Mouse (Mus musculus) lung, postnatal 0 days (tissue): Measurements from ENCODE around the gene Cyp2s1. TPM values are rescaled to one million over a fixed set of nuclear protein-coding genes. Genes with fewer than 3 reads are reported as not detected.
A peak's percentile ranks its signal among the peaks of the same experiment; 100 is the strongest.

Experiments used
- ATAC-seq: fragments of 200-750 bp; cut with Nextera tagmentation; 2 replicates; pipeline ENCODE4 v1.8.0; 2017; ENCODE audit warnings: moderate library complexity
- DNase-seq: peaks from one replicate; pipeline ENCODE4 v3.0.0-alpha.2; 2016; ENCODE audit warnings: low spot score
- H3K27ac ChIP-seq: fragments of 300-500 bp; sonication (generic); 2 replicates; pipeline ENCODE4 v1.5.1; 2014; ENCODE audit warnings: antibody characterized with exemption, mild to moderate bottlenecking, low read length, mixed read lengths
- H3K27me3 ChIP-seq: fragments of 300-500 bp; sonication (generic); replicated peaks from 2 replicates; pipeline ENCODE4 v1.6.1; 2014; ENCODE audit warnings: low read length, mixed read lengths; ENCODE audit not compliant: insufficient read depth
- H3K36me3 ChIP-seq: fragments of 300-500 bp; sonication (generic); 2 replicates; pipeline ENCODE4 v1.6.1; 2014; ENCODE audit warnings: low read length, mixed read lengths; ENCODE audit not compliant: insufficient read depth
- H3K4me1 ChIP-seq: fragments of 300-500 bp; sonication (generic); 2 replicates; pipeline ENCODE4 v1.6.1; 2014; ENCODE audit warnings: antibody characterized with exemption, low read depth, low read length, mixed read lengths; ENCODE audit not compliant: insufficient read depth
- H3K4me2 ChIP-seq: fragments of 300-500 bp; sonication (generic); replicated peaks from 2 replicates; pipeline ENCODE4 v1.6.1; 2014; ENCODE audit warnings: low read depth, mild to moderate bottlenecking, low read length, moderate library complexity, mixed read lengths
- H3K4me3 ChIP-seq: fragments of 300-500 bp; sonication (generic); 2 replicates; pipeline ENCODE4 v1.5.1; 2014; ENCODE audit warnings: low read depth, low read length
- H3K9ac ChIP-seq: fragments of 300-500 bp; sonication (generic); replicated peaks from 2 replicates; pipeline ENCODE4 v1.6.1; 2014; ENCODE audit warnings: low read depth, mild to moderate bottlenecking
- H3K9me3 ChIP-seq: fragments of 300-500 bp; sonication (generic); 2 replicates; pipeline ENCODE4 v1.6.1; 2016; ENCODE audit warnings: low read length, mixed read lengths
- CTCF ChIP-seq: IDR thresholded peaks from 2 replicates; pipeline ENCODE4 v1.5.1; 2016; ENCODE audit warnings: antibody characterized with exemption, mild to moderate bottlenecking
- EP300 ChIP-seq: IDR thresholded peaks from 2 replicates; pipeline ENCODE4 v1.6.1; 2016; ENCODE audit warnings: antibody characterized with exemption, mild to moderate bottlenecking, control low read depth
- WGBS: fragments of 180-500 bp; shearing (Covaris S2); extraction: QIAGEN DNeasy Blood & Tissue Kit; methylation state at CpG from one replicate; pipeline ENCODE4 v1.1.7; 2014; 5-methylcytosine and 5-hydroxymethylcytosine counted together
- microRNA-seq: library from miRNA; unstranded; fragments of <30 nt; microRNA quantifications from one replicate; pipeline ENCODE4, GENCODE M21; 2016
- polyA plus RNA-seq: library from polyadenylated mRNA; unstranded; fragments of >200 nt; fragmentation: Nextera tagmentation; extraction: Ambion mirVana; gene quantifications from 2 replicates; pipeline ENCODE4 v1.2.1, GENCODE M21; 2015

Cyp2s1 gene
- polyA plus RNA-seq, 1 experiment from 2014 or later, result 53.1 TPM

- Histone ChIP-seq H3K9me3 (no peaks in the 10 kb centered on the region), H3K36me3 (peaks cover 16% of the 10 kb centered on the region; the same call in 1 of the 2 replicates), H3K4me3 (peak overlapping the region; percentile 97), H3K27ac (peak overlapping the region; percentile 100), H3K4me1 (peaks cover 17% of the 10 kb centered on the region; the same call in 1 of the 2 replicates), H3K27me3 (no peaks in the 10 kb centered on the region), H3K4me2 (peak overlapping the region; percentile 72), H3K9ac (peak overlapping the region; percentile 99)
- DNase-seq, result peak; percentile 58
- peak; percentile 6 for ATAC-seq
- WGBS, result 0% methylated on average over 46 of the region's 46 CpGs
- TF ChIP-seq EP300 (no peak), CTCF (no peak)
Observed at GRCm38 (mm10) chr7:25753643-25754438, 62.9 kb downstream of the Cyp2s1 start.

GRCm38 (mm10) chr7:25753076-25753475 is 63.6 kb downstream of the Cyp2s1 start:
- Histone ChIP-seq H3K9me3 (no peaks in the 10 kb centered on the region), H3K27me3 (no peaks in the 10 kb centered on the region), H3K4me2 (peak overlapping the region; percentile 72), H3K4me1 (peaks cover 17% of the 10 kb centered on the region; the same call in 1 of the 2 replicates), H3K36me3 (peaks cover 23% of the 10 kb centered on the region), H3K27ac (no peak overlapping the region), H3K4me3 (peak overlapping the region; percentile 97; the same call in 1 of the 2 replicates), H3K9ac (peak overlapping the region; percentile 99)
- DNase-seq (no peak), ATAC-seq (no peak)
- TF ChIP-seq CTCF, result no peak
- TF ChIP-seq EP300, result no peak

Small RNAs within 50 kb of the gene (microRNA-seq; reads per million reads assigned to microRNA genes)
- gene Gm24865, result not detected

Other genes starting within 250 kb of the Cyp2s1 start
- gene Erich4, start 201.0 kb downstream of the Cyp2s1 start, polyA plus RNA-seq, result not detected in 2 replicates
- gene Dmac2, start 197.5 kb downstream of the Cyp2s1 start, polyA plus RNA-seq, result 20.0 and 22.5 TPM in 2 replicates
- 10.1 and 10.9 TPM in 2 replicates for gene B3gnt8, start 190.3 kb downstream of the Cyp2s1 start, polyA plus RNA-seq
- 61.8 and 71.7 TPM in 2 replicates for gene Bckdha, start 157.9 kb downstream of the Cyp2s1 start, polyA plus RNA-seq
- gene Exosc5, start 157.7 kb downstream of the Cyp2s1 start, polyA plus RNA-seq, result 46.7 and 49.7 TPM in 2 replicates
- 1.2 and 2.0 TPM in 2 replicates for gene Tmem91, start 141.7 kb downstream of the Cyp2s1 start, polyA plus RNA-seq
- 28.6 and 28.8 TPM in 2 replicates for gene B9d2, start 136.1 kb downstream of the Cyp2s1 start, polyA plus RNA-seq
- 6.6 and 9.0 TPM in 2 replicates for gene Tgfb1, start 129.9 kb downstream of the Cyp2s1 start, polyA plus RNA-seq
- gene Ccdc97, start 97.8 kb downstream of the Cyp2s1 start, polyA plus RNA-seq, result 9.8 and 12.1 TPM in 2 replicates
- 32.4 and 34.5 TPM in 2 replicates for gene Hnrnpul1, start 62.2 kb downstream of the Cyp2s1 start, polyA plus RNA-seq
- gene Axl, start 28.2 kb downstream of the Cyp2s1 start, polyA plus RNA-seq, result 74.6 and 81.6 TPM in 2 replicates
- gene Cyp2b10, start 80.7 kb upstream of the Cyp2s1 start, polyA plus RNA-seq, result 8.3 and 11.8 TPM in 2 replicates
- gene Cyp2b13, start 244.6 kb upstream of the Cyp2s1 start, polyA plus RNA-seq, result not detected in 2 replicates